Mouse (Mus musculus) lung, adult 2 months (tissue): ENCODE measurements around the gene Retn. TPM values are rescaled to one million over a fixed set of nuclear protein-coding genes. Genes with fewer than 3 reads are reported as not detected.

Experiments
- DNase-seq: peaks from one replicate; pipeline ENCODE4 v3.0.0; 2022
- H3K4me1 ChIP-seq: fragments of 200-500 bp; 2 replicates; pipeline ENCODE4 v1.6.1; 2011; ENCODE audit warnings: low read length; ENCODE audit not compliant: control insufficient read depth, insufficient read depth
- H3K4me3 ChIP-seq: fragments of 200-500 bp; replicated peaks from 2 replicates; pipeline ENCODE3; 2011; ENCODE audit warnings: low read depth, mild to moderate bottlenecking, control low read depth, low read length; ENCODE audit errors: extremely low read depth
- CTCF ChIP-seq: fragments of 200-500 bp; IDR thresholded peaks from 2 replicates; pipeline ENCODE4 v1.5.1; 2011; ENCODE audit warnings: mild to moderate bottlenecking, low read length, control low read depth; ENCODE audit not compliant: insufficient read depth
- POLR2A ChIP-seq: fragments of 200-500 bp; IDR thresholded peaks from 2 replicates; pipeline ENCODE4 v1.6.1; 2011; ENCODE audit warnings: low read depth, mild to moderate bottlenecking, control low read depth, low read length, borderline replicate concordance; ENCODE audit errors: extremely low read depth
- WGBS: fragments of 180-500 bp; shearing (Covaris S2); methylation state at CpG from one replicate; pipeline ENCODE4 v1.1.7; 2018; 5-methylcytosine and 5-hydroxymethylcytosine counted together
- polyA plus RNA-seq: library from polyadenylated mRNA; depleted of rRNA; stranded (reverse); fragments of >200 nt; gene quantifications from 2 replicates; pipeline ENCODE4 v1.2.3, GENCODE M21; 2012; rRNA removed

Retn gene
- polyA plus RNA-seq: 6.2 and 10.8 TPM in 2 replicates

DNA sequence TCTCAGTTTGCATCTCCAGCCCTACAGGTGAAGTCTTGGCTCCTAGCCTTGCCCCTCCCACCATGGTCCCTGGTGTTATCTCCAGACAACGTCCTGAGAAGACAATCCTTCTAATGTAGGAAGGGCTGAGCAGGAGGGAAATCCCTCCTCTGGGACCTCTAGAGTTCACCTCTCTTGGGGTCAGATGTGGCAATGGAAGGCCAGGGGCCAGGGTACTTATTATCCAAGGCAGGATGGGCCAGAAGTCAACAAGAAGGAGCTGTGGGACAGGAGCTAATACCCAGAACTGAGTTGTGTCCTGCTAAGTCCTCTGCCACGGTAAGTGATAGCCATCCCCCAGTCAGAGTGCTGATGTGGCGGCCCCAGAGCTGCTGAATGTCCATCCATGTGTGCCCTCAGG, at the start of gene Retn:
TSS of gene Retn (plus strand) at position 245 of the 400 bp plus-strand sequence.
- Histone ChIP-seq H3K4me3 (no peak within 1 kb of the TSS), H3K4me1 (no peaks in the 10 kb centered on the region)
- DNase-seq: no peak
- TF ChIP-seq CTCF (no peak), POLR2A (no peak)
- 67% methylated on average over 3 of the region's 3 CpGs for WGBS

DNA sequence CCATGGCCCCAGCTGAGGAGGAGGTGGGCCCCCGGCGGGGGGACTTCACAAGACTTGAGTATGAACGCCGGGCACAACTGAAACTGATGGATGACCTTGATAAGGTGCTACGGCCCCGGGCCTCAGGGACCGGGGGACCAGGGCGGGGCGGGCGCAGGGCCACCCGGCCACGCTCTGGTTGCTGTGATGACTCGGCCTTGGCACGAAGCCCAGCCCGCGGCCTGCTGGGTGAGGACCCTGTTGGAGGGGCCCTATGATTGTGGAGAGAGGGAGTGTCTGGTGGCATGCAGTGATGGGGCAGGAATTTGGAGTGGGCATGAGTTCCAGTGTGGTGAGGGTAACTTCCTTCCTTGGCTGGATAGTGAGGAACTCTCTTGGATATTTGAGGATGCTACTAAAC, 49.0 kb upstream of the Retn start:
- no peak for DNase-seq

DNA sequence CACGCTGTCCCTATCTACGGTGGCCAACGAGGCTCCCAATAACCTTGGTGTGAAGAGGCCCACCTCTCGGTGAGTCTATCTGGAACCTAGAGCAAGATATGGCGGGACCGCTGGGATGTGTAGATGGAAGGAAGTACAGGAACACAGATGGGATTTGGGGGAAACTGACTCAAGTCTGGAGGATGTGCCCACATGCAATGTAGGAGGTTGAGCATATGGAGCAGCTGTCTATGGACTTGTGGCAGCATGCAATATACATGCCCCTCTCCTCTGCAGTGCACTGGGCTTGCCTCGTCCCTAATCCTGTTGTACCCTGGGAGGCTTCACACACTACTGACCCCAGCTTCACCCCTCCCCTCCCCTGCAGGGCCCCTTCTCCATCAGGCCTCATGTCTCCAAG, 47.7 kb upstream of the Retn start:
- 88% methylated on average over 7 of the region's 7 CpGs for WGBS
- TF ChIP-seq CTCF (no peak), POLR2A (no peak)
- Histone ChIP-seq H3K4me1 (no peaks in the 10 kb centered on the region), H3K4me3 (no peak overlapping the region)
- no peak for DNase-seq

More for the DNA sequence above, 49.0 kb upstream of the Retn start:
- WGBS: 42% methylated on average over 16 of the region's 16 CpGs
- H3K4me3 ChIP-seq: no peak overlapping the region
- TF ChIP-seq CTCF: no peak
- no peak for TF ChIP-seq POLR2A
- H3K4me1 ChIP-seq: no peaks in the 10 kb centered on the region

DNA sequence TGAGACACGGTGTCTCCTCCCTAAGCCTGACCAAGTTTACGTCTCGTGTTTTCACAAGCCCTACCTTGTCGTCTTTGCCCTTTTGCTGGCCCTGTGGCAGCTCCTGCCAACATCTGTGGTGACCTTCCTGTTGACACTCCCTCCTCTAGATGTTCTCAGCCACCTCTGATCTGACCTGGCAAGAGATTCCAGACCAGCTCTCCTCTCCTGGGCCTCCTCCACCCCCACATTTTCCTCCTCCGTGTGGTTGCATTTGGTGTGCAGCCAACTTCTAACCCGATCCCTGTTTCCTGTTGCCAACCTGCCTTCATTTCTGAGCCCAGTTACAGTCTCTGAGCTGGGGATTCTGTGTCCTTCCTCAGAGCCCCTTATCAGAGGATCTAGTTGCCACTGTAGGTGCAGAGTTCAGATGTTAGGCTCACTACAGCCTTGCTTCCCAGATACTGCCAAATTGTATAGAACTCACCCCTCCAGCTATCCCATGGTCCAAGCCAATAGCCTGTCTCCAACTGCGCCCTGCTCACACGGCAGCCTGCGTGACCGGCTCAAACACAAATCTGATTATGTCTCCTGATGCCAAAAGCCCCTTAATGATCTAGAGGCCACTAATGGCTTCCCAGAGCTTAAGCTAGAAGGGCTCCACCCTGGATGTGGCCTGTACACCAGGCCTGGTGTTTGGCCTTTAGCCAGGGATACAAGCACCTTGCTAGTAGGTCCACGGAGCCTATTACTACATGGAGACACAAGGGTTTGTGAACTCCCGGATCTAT, 46.3 kb upstream of the Retn start:
- Histone ChIP-seq H3K4me3 (no peak overlapping the region), H3K4me1 (no peaks in the 10 kb centered on the region)
- TF ChIP-seq POLR2A (no peak), CTCF (no peak)
- DNase-seq: peak; percentile 40
- 63% methylated on average over 12 of the region's 12 CpGs for WGBS

DNA sequence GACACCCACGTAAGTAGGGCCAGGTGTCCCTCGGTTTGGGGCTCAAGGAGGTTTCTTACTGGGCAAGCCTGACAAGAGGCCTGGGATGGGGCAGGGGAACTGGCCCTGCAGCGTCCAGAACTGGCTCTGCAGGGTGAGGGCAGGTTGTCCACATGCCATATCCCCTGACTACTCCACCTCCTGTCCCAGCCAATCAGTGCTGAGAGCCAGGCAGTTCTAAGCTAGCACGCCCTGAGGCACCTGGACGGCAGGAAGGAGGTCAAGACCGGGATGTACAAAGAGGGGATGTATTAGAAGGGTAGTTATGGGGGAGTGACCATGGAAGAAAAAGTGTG, 45.8 kb upstream of the Retn start:
- H3K4me3 ChIP-seq: no peak overlapping the region
- no peaks in the 10 kb centered on the region for H3K4me1 ChIP-seq
- TF ChIP-seq POLR2A (peak; percentile 27; the same call in 1 of the 2 replicates), CTCF (no peak)
- DNase-seq: peak; percentile 48
- 70% methylated on average over 6 of the region's 6 CpGs for WGBS

DNA sequence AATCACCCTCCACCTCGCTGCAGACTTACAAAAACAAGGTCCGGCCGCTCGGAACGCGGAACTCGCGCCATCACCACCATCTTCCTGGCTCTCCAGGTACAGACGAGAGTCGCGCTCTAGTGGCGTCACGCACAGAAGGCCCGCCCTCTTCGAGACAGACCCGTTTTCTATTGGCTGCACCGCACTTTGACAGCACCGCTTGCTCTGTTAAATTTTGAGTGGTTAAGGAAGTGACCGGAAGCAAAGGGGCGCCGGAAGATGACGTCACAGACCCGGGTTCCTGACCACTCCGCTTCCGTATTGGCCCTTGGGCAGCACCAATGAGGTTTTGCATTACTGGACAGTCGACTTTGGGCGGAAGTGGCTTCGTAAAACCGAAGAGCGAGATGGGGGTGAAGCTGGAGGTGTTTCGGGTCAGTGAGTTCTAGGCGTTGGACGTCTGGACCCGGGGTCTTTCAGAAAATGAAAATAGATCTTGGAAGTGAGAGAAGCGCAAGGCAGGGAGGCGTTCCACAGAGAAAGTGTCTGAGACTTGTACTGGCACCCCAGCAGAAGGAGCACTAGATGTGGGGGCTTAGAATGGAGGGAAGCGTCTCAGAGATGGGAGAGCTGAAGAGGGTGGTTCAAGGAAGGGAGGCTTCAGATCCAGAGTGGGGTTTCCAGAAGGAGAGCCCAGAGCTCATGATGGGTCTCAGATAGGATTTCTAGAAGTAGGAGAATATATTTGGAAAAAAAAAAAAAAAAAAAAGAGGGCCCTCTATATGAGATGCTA, 34.2 kb upstream of the Retn start, which contains the start of the genes Xab2 and Pet100:
TSS of gene Xab2 (minus strand) at position 118 of the 772 bp plus-strand sequence.
TSS of gene Pet100 (plus strand) at position 350 of the 772 bp plus-strand sequence.
- under 1% methylated on average over 37 of the region's 37 CpGs for WGBS
- peak; percentile 98 for DNase-seq
- TF ChIP-seq POLR2A (peak; percentile 90; the same call in 1 of the 2 replicates), CTCF (no peak)
- Histone ChIP-seq H3K4me3 (peak within 1 kb of the TSS; percentile 82), H3K4me1 (no peaks in the 10 kb centered on the region; the same call in 1 of the 2 replicates)

DNA sequence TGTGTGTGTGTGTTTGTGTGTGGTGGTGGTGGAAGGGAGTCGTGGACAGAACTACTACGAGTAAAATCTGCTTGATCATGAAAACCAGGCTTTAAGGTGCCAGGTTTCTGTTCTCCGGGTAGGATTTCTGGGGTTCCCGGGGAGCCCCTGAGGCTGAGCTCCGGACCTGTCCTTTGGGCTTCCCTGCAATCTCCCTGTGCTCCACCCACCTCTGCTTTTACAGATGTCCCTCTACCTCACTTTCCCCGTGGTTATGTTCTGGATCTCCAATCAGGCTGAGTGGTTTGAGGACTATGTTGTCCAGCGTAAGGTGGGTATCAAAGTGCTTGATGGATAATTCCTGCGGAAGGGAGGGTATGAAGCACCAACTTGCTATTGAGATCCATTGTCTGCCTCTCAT, 33.5 kb upstream of the Retn start:
- 58% methylated on average over 8 of the region's 8 CpGs for WGBS
- TF ChIP-seq CTCF (no peak), POLR2A (no peak)

DNA sequence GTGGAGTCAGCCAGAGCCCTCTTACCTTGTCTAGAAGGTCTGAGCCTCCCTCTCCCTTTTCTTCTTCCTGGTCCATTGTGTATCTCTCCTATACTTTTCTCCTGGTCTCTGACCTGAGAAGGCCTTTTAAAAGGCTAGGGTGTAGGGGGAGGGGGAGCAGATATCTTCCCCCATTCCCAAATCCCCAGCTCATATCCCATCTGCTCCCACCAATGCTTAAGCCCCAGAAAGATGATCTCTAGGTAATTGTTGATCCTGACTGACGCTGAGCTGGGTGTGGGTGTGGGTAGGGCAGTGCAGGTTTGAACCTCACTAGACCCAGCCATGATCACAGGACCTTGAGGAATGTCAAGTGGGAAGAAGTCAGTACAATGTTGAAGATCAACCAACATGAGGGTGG, 30.1 kb upstream of the Retn start, which contains the start of gene Pcp2:
TSS of gene Pcp2 (minus strand) at position 101 of the 400 bp plus-strand sequence.
- Histone ChIP-seq H3K4me1 (no peaks in the 10 kb centered on the region), H3K4me3 (no peak within 1 kb of the TSS)
- 53% methylated on average over 1 of the region's 1 CpGs for WGBS
- TF ChIP-seq POLR2A (no peak), CTCF (no peak)
- DNase-seq: no peak

More for the DNA sequence above, 33.5 kb upstream of the Retn start:
- H3K4me1 ChIP-seq: no peaks in the 10 kb centered on the region; the same call in 1 of the 2 replicates
- no peak for DNase-seq
- no peak overlapping the region for H3K4me3 ChIP-seq

DNA sequence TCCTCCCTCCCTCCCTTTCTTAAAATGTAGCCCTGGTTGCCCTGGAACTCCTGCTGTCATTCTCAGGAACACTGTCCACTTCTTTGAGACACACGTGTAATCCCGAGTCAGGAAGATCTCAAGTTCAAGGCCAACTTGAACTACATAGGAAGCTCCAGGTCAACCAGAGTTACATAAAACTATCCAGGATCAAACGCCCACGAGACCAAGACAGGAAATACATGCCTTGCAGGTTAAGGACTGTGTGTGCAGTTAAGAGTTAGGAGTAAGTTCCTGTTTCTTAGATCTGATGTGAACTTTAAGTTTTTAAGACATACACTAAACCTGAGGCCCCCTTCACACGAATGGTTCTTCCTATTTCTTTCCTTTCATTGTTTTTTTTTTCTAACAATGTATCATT, 28.6 kb upstream of the Retn start:
- 31% methylated on average over 5 of the region's 5 CpGs for WGBS
- TF ChIP-seq POLR2A (no peak), CTCF (no peak)

DNA sequence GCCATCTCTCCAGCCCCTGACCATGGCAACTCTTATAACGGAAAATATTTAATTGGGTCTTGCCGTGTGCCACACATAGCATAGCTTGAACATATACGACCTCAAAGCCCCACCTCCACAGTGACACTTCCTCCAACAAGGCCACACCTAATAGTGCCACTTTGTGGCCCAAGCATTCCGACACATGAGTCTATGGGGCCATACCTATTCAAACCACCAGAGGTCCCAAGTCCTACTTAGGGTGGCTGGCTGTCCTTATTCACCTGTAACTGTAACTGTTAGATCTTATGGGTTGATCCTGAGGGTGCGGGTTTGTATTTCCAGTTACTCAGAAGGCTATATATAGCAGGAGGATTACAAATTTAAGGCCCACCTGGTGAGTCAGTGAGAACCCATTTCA, 27.6 kb upstream of the Retn start:
- Histone ChIP-seq H3K4me3 (no peak overlapping the region), H3K4me1 (no peaks in the 10 kb centered on the region)
- WGBS: 28% methylated on average over 5 of the region's 5 CpGs
- no peak for DNase-seq
- TF ChIP-seq CTCF: no peak
- no peak for TF ChIP-seq POLR2A

More for the DNA sequence above, 28.6 kb upstream of the Retn start:
- no peak for DNase-seq
- Histone ChIP-seq H3K4me1 (no peaks in the 10 kb centered on the region), H3K4me3 (no peak overlapping the region)
